Mouse (Mus musculus) adipose tissue, adult 10 weeks (tissue): ENCODE data around the gene Rbmx. TPM values are rescaled to one million over a fixed set of nuclear protein-coding genes. Genes with fewer than 3 reads are reported as not detected.

Experiments used
- polyA plus RNA-seq: library from polyadenylated mRNA; stranded (reverse); fragments of 350-450 nt; fragmentation: Illumina TruSeq; extraction: RNeasy Lipid Tissue Mini Kit (QIAGEN cat#74804); gene quantifications from one replicate; pipeline ENCODE4 v1.2.3, GENCODE M21; 2014; ENCODE audit warnings: low read depth, low replicate concordance

Gene Rbmx
- polyA plus RNA-seq: 43.5 TPM

DNA sequence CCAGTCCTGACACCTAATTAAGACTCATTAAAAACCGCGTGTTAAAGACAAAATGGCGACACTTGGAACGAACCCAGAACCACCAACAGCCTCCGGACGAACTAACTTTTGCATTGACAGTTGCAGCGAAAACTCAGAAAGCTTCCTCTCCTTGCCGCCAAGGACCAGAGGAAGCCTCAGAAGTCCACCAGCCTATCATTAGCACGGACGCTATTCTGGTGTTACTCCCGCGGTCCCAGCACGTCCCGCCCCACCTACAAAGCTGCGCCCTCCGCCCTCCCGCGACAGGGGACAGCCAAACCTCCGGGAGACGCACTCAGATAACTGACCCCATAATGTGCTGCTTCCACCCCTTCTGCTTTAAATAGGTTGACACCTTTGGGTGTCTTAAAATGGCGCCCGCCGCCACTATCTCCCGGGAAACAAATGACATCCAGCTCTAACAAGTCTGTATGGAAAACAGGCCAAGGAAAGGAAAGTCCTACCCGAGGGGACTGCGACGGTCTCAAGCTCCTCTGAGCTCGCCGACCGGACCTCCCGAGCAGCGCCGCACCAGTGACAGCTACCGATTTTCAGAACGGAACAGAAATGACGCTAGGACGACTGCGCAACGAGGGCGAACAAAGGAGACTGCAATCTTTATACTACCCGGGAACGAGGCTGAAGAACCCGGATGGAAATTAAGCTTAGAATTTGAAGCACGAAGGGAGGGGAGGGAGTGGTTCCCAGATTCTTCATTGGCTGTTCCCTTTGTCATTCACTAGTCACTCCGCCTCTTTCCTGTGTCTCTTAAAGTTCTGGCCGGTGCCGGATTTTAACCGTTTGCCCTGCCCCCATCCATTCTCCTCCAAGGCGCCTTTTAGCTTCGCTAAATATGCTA lies at the start of gene Rbmx:
Rbmx (minus strand) TSS at position 670 of the 880 bp plus-strand sequence.

DNA sequence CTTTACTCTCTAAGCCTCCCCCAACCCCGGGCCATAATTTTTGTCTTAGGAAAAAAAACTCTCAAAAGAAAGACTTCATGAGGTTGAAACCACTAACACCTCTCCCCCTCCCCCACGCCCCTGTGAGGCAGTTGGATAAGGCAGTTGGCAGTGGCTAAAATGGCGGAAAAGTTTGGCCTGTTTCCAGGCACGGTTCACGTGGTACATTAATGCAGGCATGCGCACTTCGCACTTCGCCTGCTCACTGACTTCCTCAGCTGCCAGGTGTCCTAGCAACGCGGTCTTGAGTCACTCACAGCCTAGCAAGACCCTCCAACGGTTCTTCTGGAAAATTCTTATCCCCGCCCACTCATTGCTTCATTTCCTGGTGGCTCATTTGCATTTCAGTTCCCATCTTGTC lies 15.9 kb upstream of the Rbmx start, which contains the start of gene Gm364:
Gm364 (plus strand) TSS at position 386 of the 400 bp plus-strand sequence.

DNA sequence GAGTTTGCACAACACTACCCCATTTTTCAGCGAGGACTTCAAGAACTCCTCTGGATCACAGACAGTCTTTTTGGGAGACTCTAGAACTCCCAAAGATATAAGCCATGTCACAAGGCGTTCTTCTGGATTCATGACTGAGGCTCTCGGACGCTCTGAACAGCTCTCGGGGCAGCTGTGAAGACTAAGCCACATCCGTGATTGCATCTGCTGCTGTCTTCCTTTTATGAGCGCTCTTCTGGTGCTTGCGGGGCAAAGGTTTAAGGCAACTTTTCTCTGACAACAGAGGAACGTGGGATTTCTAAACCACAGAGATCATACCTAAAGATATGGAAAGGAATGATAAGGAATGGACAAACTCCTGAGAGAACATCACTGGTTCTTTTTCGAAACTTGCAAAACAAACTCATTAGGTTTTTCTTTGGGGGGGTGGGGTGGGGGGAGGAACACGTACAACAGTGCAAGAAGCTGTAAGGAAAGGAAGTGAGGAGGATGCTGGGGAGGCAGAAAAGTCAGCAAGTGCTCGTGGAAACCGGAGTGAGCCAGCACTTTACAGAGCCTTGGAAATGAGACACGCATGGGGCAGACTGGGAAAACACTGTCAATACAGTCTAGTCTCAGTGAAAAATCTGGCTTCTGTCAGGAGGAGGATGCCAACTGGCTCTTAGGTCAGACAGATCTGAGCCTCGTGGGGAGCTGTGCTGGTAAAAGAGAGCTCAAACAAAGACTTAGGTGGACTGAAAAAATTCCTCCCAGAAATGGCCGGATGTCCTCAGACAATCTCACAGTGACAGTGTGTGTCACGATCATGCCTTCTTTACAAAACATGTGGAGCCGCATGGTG lies 54.2 kb downstream of the Rbmx start, which contains the start of gene Arhgef6:
Arhgef6 (minus strand) TSS at position 359 of the 841 bp plus-strand sequence.

Other genes with a start within 250 kb of the Rbmx start
- not detected for gene Cd40lg, start 180.9 kb downstream of the Rbmx start, polyA plus RNA-seq
- 17.9 TPM for gene Arhgef6, start 54.3 kb downstream of the Rbmx start, polyA plus RNA-seq
- 0.45 TPM for gene Gm364, start 16.1 kb upstream of the Rbmx start, polyA plus RNA-seq
- not detected for gene Gpr101, start 110.7 kb upstream of the Rbmx start, polyA plus RNA-seq